Mouse (Mus musculus) thymus, adult 2 months (tissue): ENCODE data around the gene Cfap298.

ENCODE experiments used
- CTCF ChIP-seq: fragments of 200-500 bp; IDR thresholded peaks from 2 replicates; pipeline ENCODE4 v1.5.1; 2012; ENCODE audit warnings: mild to moderate bottlenecking, control low read depth, low read length, moderate library complexity, borderline replicate concordance; ENCODE audit not compliant: control insufficient read depth, poor library complexity, insufficient read depth; ENCODE audit errors: extremely low read depth
- POLR2A ChIP-seq: fragments of 200-500 bp; IDR thresholded peaks from 2 replicates; pipeline ENCODE4 v1.6.1; 2012; ENCODE audit warnings: mild to moderate bottlenecking, low read length, control low read depth, moderate library complexity; ENCODE audit not compliant: control insufficient read depth, poor library complexity, insufficient read depth; ENCODE audit errors: extremely low read depth

- TF ChIP-seq CTCF: no peak
- TF ChIP-seq POLR2A: no peak
Observed at GRCm38 (mm10) chr16:90927446-90927845, 7.5 kb downstream of the Cfap298 start.
